Mouse (Mus musculus) embryonic stem cell, embryonic (primary cell): Measurements from ENCODE around the gene Hsph1.

ENCODE experiments used
- CTCF ChIA-PET, 4 experiments: fragments of 300-600 bp in 2 of 4; fragments of 350-600 bp in 2 of 4; sonication (Branson Sonifier 250); formaldehyde crosslinking; loops; one replicate each; lab custom pipeline; 2022; ENCODE audit warnings: inconsistent platforms in 2 of 4; lab: Charles Lee
- POLR2A ChIA-PET, 4 experiments: fragments of 300-600 bp in 2 of 4; fragments of 350-600 bp in 2 of 4; sonication (Branson Sonifier 250); formaldehyde crosslinking; loops; one replicate each; lab custom pipeline; 2022; ENCODE audit warnings: antibody characterized with exemption in 4 of 4, inconsistent platforms in 1 of 4; lab: Charles Lee

The Hsph1 gene

GRCm38 (mm10) chr5:149585231-149585630 lies 50.9 kb downstream of the Hsph1 start:
- CTCF ChIA-PET: interaction anchor here in 3 of 4 experiments (0.5 to 1.5 kb wide), 4 partner anchors 12 to 19 kb away, joined by 3 read pairs; no protein-coding TSS in a partner anchor

GRCm38 (mm10) chr5:149584154-149584655 lies 52.0 kb downstream of the Hsph1 start:
- POLR2A ChIA-PET: interaction anchor here in 3 of 4 experiments (0.7 to 1.5 kb wide), 8 partner anchors 16 to 148 kb away, joined by 3 to 4 read pairs (median 3); no protein-coding TSS in a partner anchor
- CTCF ChIA-PET: interaction anchor here in 3 of 4 experiments (0.5 to 1.5 kb wide), 5 partner anchors 13 to 682 kb away, joined by 3 to 7 read pairs (median 4); no protein-coding TSS in a partner anchor

More at GRCm38 (mm10) chr5:149585231-149585630, 50.9 kb downstream of the Hsph1 start:
- POLR2A ChIA-PET: interaction anchor here (0.6 to 2.0 kb wide), 15 partner anchors 8 to 150 kb away, joined by 3 to 7 read pairs (median 3); no protein-coding TSS in a partner anchor

- CTCF ChIA-PET: interaction anchor here in 1 of 4 experiments (1.0 kb wide), 1 partner anchor 165 kb away, joined by 4 read pairs; no protein-coding TSS in a partner anchor
- POLR2A ChIA-PET: interaction anchor here in 2 of 4 experiments (0.7 to 1.3 kb wide), 6 partner anchors 15 to 30 kb away, joined by 3 to 5 read pairs (median 3); no protein-coding TSS in a partner anchor
Observed at GRCm38 (mm10) chr5:149583507-149583906, 52.7 kb downstream of the Hsph1 start.

GRCm38 (mm10) chr5:149582642-149583262 lies 53.4 kb downstream of the Hsph1 start:
- ChIA-PET POLR2A (interaction anchor here in 1 of 4 experiments (0.7 to 1.0 kb wide), 3 partner anchors 14 to 25 kb away, joined by 3 to 5 read pairs (median 3); no protein-coding TSS in a partner anchor), CTCF (interaction anchor here in 1 of 4 experiments (1.0 kb wide), 1 partner anchor 166 kb away, joined by 4 read pairs; no protein-coding TSS in a partner anchor)

GRCm38 (mm10) chr5:149577449-149577848 lies 58.7 kb downstream of the Hsph1 start:
- CTCF ChIA-PET: no interaction called here
- POLR2A ChIA-PET: interaction anchor here in 3 of 4 experiments (0.6 to 1.6 kb wide), 9 partner anchors 8 to 101 kb away, joined by 3 to 6 read pairs (median 3); no protein-coding TSS in a partner anchor

GRCm38 (mm10) chr5:149576977-149577376 lies 59.2 kb downstream of the Hsph1 start:
- POLR2A ChIA-PET: interaction anchor here in 3 of 4 experiments (0.6 to 1.6 kb wide), 12 partner anchors 9 to 101 kb away, joined by 3 to 6 read pairs (median 3); no protein-coding TSS in a partner anchor
- CTCF ChIA-PET: interaction anchor here in 1 of 4 experiments (0.6 kb wide), 1 partner anchor 52 kb away, joined by 3 read pairs; no protein-coding TSS in a partner anchor

GRCm38 (mm10) chr5:149568993-149569392 lies 67.2 kb downstream of the Hsph1 start:
- ChIA-PET CTCF (interaction anchor here in 3 of 4 experiments (1.3 to 1.4 kb wide), 2 partner anchors 16 kb away, joined by 3 read pairs; no protein-coding TSS in a partner anchor), POLR2A (interaction anchor here in 3 of 4 experiments (0.9 to 1.3 kb wide), 9 partner anchors 10 to 248 kb away, joined by 3 to 5 read pairs (median 3); partner anchors contain the start of gene Hsph1 (in 1 of the 3))

GRCm38 (mm10) chr5:149566957-149567356 lies 69.2 kb downstream of the Hsph1 start:
- ChIA-PET CTCF (interaction anchor here in 1 of 4 experiments (2.3 kb wide), 1 partner anchor 15 kb away, joined by 10 read pairs; no protein-coding TSS in a partner anchor), POLR2A (no interaction called here)

- ChIA-PET CTCF (interaction anchor here in 1 of 4 experiments (2.3 kb wide), 1 partner anchor 14 kb away, joined by 10 read pairs; no protein-coding TSS in a partner anchor), POLR2A (interaction anchor here in 1 of 4 experiments (0.6 to 1.2 kb wide), 2 partner anchors 31 to 83 kb away, joined by 4 read pairs; no protein-coding TSS in a partner anchor)
Observed at GRCm38 (mm10) chr5:149566026-149566425, 70.2 kb downstream of the Hsph1 start.
